Mouse (Mus musculus) embryonic facial prominence, embryonic 10.5 days (tissue): ENCODE measurements around the gene Tex261. TPM values are rescaled to one million over a fixed set of nuclear protein-coding genes. Genes with fewer than 3 reads are reported as not detected.
"Not testable (repeated sequence)": the region's sequence is repeated elsewhere in the genome, so short reads cannot be mapped to it uniquely, and the experiment has no call there.

Experiments used
- DNase-seq: peaks from one replicate; pipeline ENCODE4 v3.0.0-alpha.2; 2017; ENCODE audit warnings: low spot score
- H3K27ac ChIP-seq: fragments of 300-500 bp; sonication (generic); replicated peaks from 2 replicates; pipeline ENCODE4 v1.5.1; 2016; ENCODE audit warnings: mild to moderate bottlenecking
- H3K27me3 ChIP-seq: fragments of 300-500 bp; sonication (generic); replicated peaks from 2 replicates; pipeline ENCODE4 v1.6.1; 2016; ENCODE audit warnings: low read depth, mild to moderate bottlenecking; ENCODE audit not compliant: poor library complexity, severe bottlenecking
- H3K36me3 ChIP-seq: fragments of 300-500 bp; sonication (generic); replicated peaks from 2 replicates; pipeline ENCODE4 v1.6.1; 2016; ENCODE audit warnings: mild to moderate bottlenecking, moderate library complexity
- H3K4me1 ChIP-seq: fragments of 300-500 bp; sonication (generic); 2 replicates; pipeline ENCODE4 v1.6.1; 2016
- H3K4me3 ChIP-seq: fragments of 300-500 bp; sonication (generic); 2 replicates; pipeline ENCODE4 v1.5.1; 2016; ENCODE audit warnings: mild to moderate bottlenecking, moderate library complexity
- H3K9me3 ChIP-seq: fragments of 300-500 bp; sonication (generic); 2 replicates; pipeline ENCODE4 v1.6.1; 2016; ENCODE audit warnings: mild to moderate bottlenecking
- WGBS: fragments of 180-500 bp; shearing (Covaris S2); methylation state at CpG from one replicate; pipeline ENCODE4 v1.1.7; 2016; 5-methylcytosine and 5-hydroxymethylcytosine counted together
- polyA plus RNA-seq: library from polyadenylated mRNA; unstranded; fragments of >200 nt; fragmentation: Nextera tagmentation; extraction: Ambion mirVana; gene quantifications from 2 replicates; pipeline ENCODE4 v1.2.1, GENCODE M21; 2016

The Tex261 gene
- polyA plus RNA-seq, result 76.0 and 79.7 TPM in 2 replicates

GRCm38 (mm10) chr6:83775638-83776293 lies at the start of gene Tex261:
Tex261 (minus strand) TSS chr6:83775813.
- Histone ChIP-seq H3K27ac (peak within 1 kb of the TSS; percentile 93), H3K4me1 (peaks cover 27% of the 10 kb centered on the region), H3K27me3 (no peaks in the 10 kb centered on the region), H3K9me3 (no peaks in the 10 kb centered on the region), H3K36me3 (peaks cover 30% of the 10 kb centered on the region), H3K4me3 (peak within 1 kb of the TSS; percentile 97)
- WGBS, result under 1% methylated on average over 45 of the region's 45 CpGs
- peak; percentile 93 for DNase-seq

- peaks cover 29% of the 10 kb centered on the region for H3K36me3 ChIP-seq
- DNase-seq, result no peak
- H3K4me1 ChIP-seq, result peaks cover 4% of the 10 kb centered on the region; the same call in 1 of the 2 replicates
- WGBS, result 89% methylated on average over 2 of the region's 2 CpGs
- H3K4me3 ChIP-seq, result no peak overlapping the region
- no peaks in the 10 kb centered on the region for H3K9me3 ChIP-seq
- H3K27ac ChIP-seq, result no peak overlapping the region
- no peaks in the 10 kb centered on the region for H3K27me3 ChIP-seq
Measured at GRCm38 (mm10) chr6:83821856-83822255, 46.2 kb upstream of the Tex261 start.

- Histone ChIP-seq H3K27me3 (no peaks in the 10 kb centered on the region), H3K9me3 (no peaks in the 10 kb centered on the region), H3K4me3 (no peak overlapping the region), H3K36me3 (peaks cover 33% of the 10 kb centered on the region), H3K4me1 (peaks cover 4% of the 10 kb centered on the region; the same call in 1 of the 2 replicates), H3K27ac (no peak overlapping the region)
- 85% methylated on average over 2 of the region's 2 CpGs for WGBS
- no peak for DNase-seq
Measured at GRCm38 (mm10) chr6:83820727-83821515, 45.3 kb upstream of the Tex261 start.

GRCm38 (mm10) chr6:83818996-83819395 lies 43.4 kb upstream of the Tex261 start:
- no peaks in the 10 kb centered on the region for H3K27me3 ChIP-seq
- no peak overlapping the region for H3K4me3 ChIP-seq
- DNase-seq, result no peak
- no peak overlapping the region for H3K27ac ChIP-seq
- H3K9me3 ChIP-seq, result no peaks in the 10 kb centered on the region
- H3K4me1 ChIP-seq, result peaks cover 4% of the 10 kb centered on the region; the same call in 1 of the 2 replicates
- H3K36me3 ChIP-seq, result peaks cover 45% of the 10 kb centered on the region
- WGBS, result 89% methylated on average over 1 of the region's 1 CpGs

GRCm38 (mm10) chr6:83815801-83816200 lies 40.2 kb upstream of the Tex261 start:
- Histone ChIP-seq H3K36me3 (peaks cover 75% of the 10 kb centered on the region), H3K4me1 (peaks cover 4% of the 10 kb centered on the region; the same call in 1 of the 2 replicates), H3K27me3 (no peaks in the 10 kb centered on the region), H3K9me3 (no peaks in the 10 kb centered on the region), H3K4me3 (no peak overlapping the region), H3K27ac (no peak overlapping the region)
- no peak for DNase-seq
- 95% methylated on average over 3 of the region's 3 CpGs for WGBS

- Histone ChIP-seq H3K36me3 (peaks cover 65% of the 10 kb centered on the region), H3K4me3 (no peak overlapping the region), H3K9me3 (no peaks in the 10 kb centered on the region), H3K4me1 (no peaks in the 10 kb centered on the region), H3K27ac (no peak overlapping the region), H3K27me3 (no peaks in the 10 kb centered on the region)
- WGBS, result 89% methylated on average over 3 of the region's 3 CpGs
- DNase-seq, result no peak
Measured at GRCm38 (mm10) chr6:83802846-83803245, 27.2 kb upstream of the Tex261 start.

- Histone ChIP-seq H3K27me3 (no peaks in the 10 kb centered on the region), H3K27ac (no peak overlapping the region), H3K36me3 (peaks cover 56% of the 10 kb centered on the region), H3K4me3 (no peak overlapping the region), H3K4me1 (no peaks in the 10 kb centered on the region), H3K9me3 (no peaks in the 10 kb centered on the region)
- DNase-seq, result no peak
- 90% methylated on average over 5 of the region's 5 CpGs for WGBS
Measured at GRCm38 (mm10) chr6:83802033-83802432, 26.4 kb upstream of the Tex261 start.

- 65% methylated on average over 3 of the region's 3 CpGs for WGBS
- Histone ChIP-seq H3K27ac (no peak overlapping the region), H3K36me3 (peaks cover 21% of the 10 kb centered on the region), H3K9me3 (no peaks in the 10 kb centered on the region), H3K4me1 (peaks cover 16% of the 10 kb centered on the region), H3K4me3 (no peak overlapping the region), H3K27me3 (peaks cover 7% of the 10 kb centered on the region; the same call in 1 of the 2 replicates)
- DNase-seq, result no peak
Measured at GRCm38 (mm10) chr6:83796686-83797085, 21.1 kb upstream of the Tex261 start.

- Histone ChIP-seq H3K4me1 (peaks cover 16% of the 10 kb centered on the region), H3K4me3 (peak overlapping the region; percentile 84), H3K36me3 (peaks cover 9% of the 10 kb centered on the region), H3K27ac (peak overlapping the region; percentile 94), H3K9me3 (no peaks in the 10 kb centered on the region), H3K27me3 (peaks cover 7% of the 10 kb centered on the region; the same call in 1 of the 2 replicates)
- no peak for DNase-seq
- 16% methylated on average over 13 of the region's 13 CpGs for WGBS
Measured at GRCm38 (mm10) chr6:83795492-83795900, 19.9 kb upstream of the Tex261 start.

- peaks cover 5% of the 10 kb centered on the region; the same call in 1 of the 2 replicates for H3K36me3 ChIP-seq
- peaks cover 16% of the 10 kb centered on the region for H3K4me1 ChIP-seq
Measured at GRCm38 (mm10) chr6:83794760-83795296, 19.2 kb upstream of the Tex261 start, which contains the start of gene Nagk. Nagk (plus strand) TSS chr6:83794982.

GRCm38 (mm10) chr6:83791251-83791890 lies 15.8 kb upstream of the Tex261 start:
- Histone ChIP-seq H3K27me3 (peaks cover 7% of the 10 kb centered on the region; the same call in 1 of the 2 replicates), H3K27ac (no peak overlapping the region), H3K4me1 (peaks cover 20% of the 10 kb centered on the region), H3K4me3 (no peak overlapping the region), H3K9me3 (no peaks in the 10 kb centered on the region), H3K36me3 (no peaks in the 10 kb centered on the region)
- WGBS, result 70% methylated on average over 4 of the region's 4 CpGs
- DNase-seq, result no peak

More at GRCm38 (mm10) chr6:83794760-83795296, 19.2 kb upstream of the Tex261 start, which contains the start of gene Nagk:
- DNase-seq, result peak; percentile 93
- H3K4me3 ChIP-seq, result peak within 1 kb of the TSS; percentile 84
- H3K27ac ChIP-seq, result peak within 1 kb of the TSS; percentile 94
- no peaks in the 10 kb centered on the region for H3K9me3 ChIP-seq
- WGBS, result under 1% methylated on average over 43 of the region's 43 CpGs
- peaks cover 7% of the 10 kb centered on the region; the same call in 1 of the 2 replicates for H3K27me3 ChIP-seq

- H3K36me3 ChIP-seq, H3K27ac ChIP-seq, H3K9me3 ChIP-seq, DNase-seq, H3K4me3 ChIP-seq, H3K27me3 ChIP-seq: not testable (repeated sequence)
- H3K4me1 ChIP-seq, result peaks cover 16% of the 10 kb centered on the region
- WGBS, result 90% methylated on average over 5 of the region's 5 CpGs
Measured at GRCm38 (mm10) chr6:83790533-83790932, 14.9 kb upstream of the Tex261 start.
